Mouse (Mus musculus): ENCODE results near the gene Srsf2. TPM values are rescaled to one million over a fixed set of nuclear protein-coding genes. Genes with fewer than 3 reads are reported as not detected.

Gene Srsf2
- polyA plus RNA-seq, 1 experiment from 2014 or later: 663 TPM

DNA sequence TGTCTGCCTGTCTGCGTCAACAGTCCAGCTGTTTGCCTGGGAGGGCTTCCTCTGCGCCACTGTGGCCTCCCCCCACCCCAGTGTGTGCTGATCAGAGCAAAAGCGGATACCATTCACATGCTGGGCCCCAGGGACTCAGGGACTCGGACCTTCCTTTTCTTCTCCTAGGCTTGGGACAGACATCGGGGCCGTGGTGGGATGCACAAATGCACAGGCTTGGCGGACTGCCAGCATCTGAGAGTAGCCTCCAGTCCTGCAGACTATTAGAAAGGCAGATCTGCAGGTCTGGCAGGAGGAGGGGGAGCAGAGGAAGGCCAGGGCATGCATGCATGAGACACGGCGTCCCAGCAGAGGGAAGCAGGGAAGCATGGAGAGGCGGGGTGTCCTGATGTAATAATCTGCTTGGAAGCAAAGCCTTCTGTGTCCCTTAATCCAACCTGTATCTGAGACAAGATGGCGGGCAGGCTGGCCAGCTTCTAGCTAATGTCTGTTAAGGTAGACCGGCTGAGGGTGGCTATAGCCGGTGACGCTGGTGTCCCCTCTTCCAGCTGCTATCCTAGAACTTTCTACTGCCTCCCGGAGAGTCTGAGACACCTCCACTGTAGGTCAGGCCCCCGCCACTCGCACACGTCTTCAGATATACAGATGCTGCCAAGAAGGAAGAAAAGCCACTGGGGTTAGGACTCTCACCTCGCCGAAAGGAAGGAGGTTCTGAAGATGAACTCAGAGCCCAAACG is 39.9 kb downstream of the Srsf2 start:
- ATAC-seq (ENCODE audit: low read depth) (peak; percentile 26; the same call in 1 of the 2 replicates), DNase-seq (ENCODE audit: low spot score) (peak; percentile 87)
- 39% methylated on average over 20 of the region's 21 CpGs for WGBS
- H3K27me3 ChIP-seq (replicated peaks; ENCODE audit: control insufficient read depth, insufficient read depth, low read length): no peaks in the 10 kb centered on the region
- peak overlapping the region; percentile 94 for H3K27ac ChIP-seq (replicated peaks; ENCODE audit: low read depth, low read length)
- peak overlapping the region; percentile 53; the same call in 1 of the 2 replicates for H3K9ac ChIP-seq (ENCODE audit: low read depth, low read length)
- H3K4me2 ChIP-seq (ENCODE audit: low read depth, low read length): peak overlapping the region; percentile 38
- H3K4me3 ChIP-seq (ENCODE audit: low read depth, low read length): no peak overlapping the region
- H3K4me1 ChIP-seq (ENCODE audit: control insufficient read depth, insufficient read depth, low read length): peaks cover 48% of the 10 kb centered on the region
- H3K36me3 ChIP-seq (ENCODE audit: control insufficient read depth, insufficient read depth, low read length): no peaks in the 10 kb centered on the region
- no peaks in the 10 kb centered on the region for H3K9me3 ChIP-seq (ENCODE audit: control insufficient read depth, low read length)

DNA sequence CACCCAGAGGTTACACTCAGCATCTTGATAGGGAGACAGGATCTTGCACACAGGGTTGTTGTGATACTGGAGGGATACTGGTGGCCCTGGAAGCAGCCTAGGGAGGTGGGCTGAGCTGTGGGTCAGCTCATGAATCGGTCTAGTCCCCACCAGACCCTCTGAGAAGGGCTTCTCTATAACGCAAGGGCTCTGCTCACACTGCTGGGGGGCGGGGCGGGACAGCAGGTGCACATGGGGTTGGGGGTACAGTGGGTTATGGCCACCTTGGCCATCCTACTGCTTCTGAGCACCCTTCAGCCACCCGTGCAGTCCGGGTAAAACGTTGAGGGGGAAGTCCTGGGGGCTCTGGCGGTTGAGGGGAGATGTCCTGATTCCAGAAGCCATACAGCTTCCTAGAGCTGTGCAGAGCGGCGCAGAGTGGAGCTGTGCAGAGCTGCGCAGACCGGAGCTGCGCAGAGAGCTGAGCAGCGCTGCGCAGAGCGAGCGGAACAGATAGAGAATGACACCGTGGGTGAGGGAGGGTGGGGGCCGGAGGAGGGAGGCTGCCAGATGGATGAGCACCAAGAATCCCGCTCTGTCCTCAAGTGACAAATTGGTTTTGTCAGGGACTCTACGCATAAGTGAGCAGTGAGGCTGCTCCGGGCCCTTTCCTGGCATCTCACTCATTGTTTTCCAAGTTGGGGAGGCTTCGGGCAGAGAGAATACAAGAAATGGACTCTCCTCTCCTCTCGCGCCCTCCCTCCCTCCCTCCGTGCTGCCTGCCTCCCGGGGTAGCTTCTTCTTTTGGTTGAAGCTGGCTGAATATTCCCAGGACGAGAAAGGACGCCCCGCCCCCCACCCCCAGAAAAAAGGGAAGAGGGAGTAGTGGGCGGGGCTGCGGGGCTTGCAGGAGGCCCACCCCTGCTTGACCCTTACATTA is 41.7 kb downstream of the Srsf2 start:
- H3K36me3 ChIP-seq (ENCODE audit: control insufficient read depth, insufficient read depth, low read length): no peaks in the 10 kb centered on the region
- DNase-seq (ENCODE audit: low spot score) (peak; percentile 93), ATAC-seq (ENCODE audit: low read depth) (peak; percentile 89)
- peak overlapping the region; percentile 67 for H3K4me2 ChIP-seq (ENCODE audit: low read depth, low read length)
- H3K27ac ChIP-seq (replicated peaks; ENCODE audit: low read depth, low read length): peak overlapping the region; percentile 70
- 8% methylated on average over 31 of the region's 32 CpGs for WGBS
- peak overlapping the region; percentile 53 for H3K9ac ChIP-seq (ENCODE audit: low read depth, low read length)
- H3K27me3 ChIP-seq (replicated peaks; ENCODE audit: control insufficient read depth, insufficient read depth, low read length): no peaks in the 10 kb centered on the region
- H3K9me3 ChIP-seq (ENCODE audit: control insufficient read depth, low read length): no peaks in the 10 kb centered on the region
- peak overlapping the region; percentile 32 for H3K4me3 ChIP-seq (ENCODE audit: low read depth, low read length)
- H3K4me1 ChIP-seq (ENCODE audit: control insufficient read depth, insufficient read depth, low read length): peaks cover 53% of the 10 kb centered on the region

DNA sequence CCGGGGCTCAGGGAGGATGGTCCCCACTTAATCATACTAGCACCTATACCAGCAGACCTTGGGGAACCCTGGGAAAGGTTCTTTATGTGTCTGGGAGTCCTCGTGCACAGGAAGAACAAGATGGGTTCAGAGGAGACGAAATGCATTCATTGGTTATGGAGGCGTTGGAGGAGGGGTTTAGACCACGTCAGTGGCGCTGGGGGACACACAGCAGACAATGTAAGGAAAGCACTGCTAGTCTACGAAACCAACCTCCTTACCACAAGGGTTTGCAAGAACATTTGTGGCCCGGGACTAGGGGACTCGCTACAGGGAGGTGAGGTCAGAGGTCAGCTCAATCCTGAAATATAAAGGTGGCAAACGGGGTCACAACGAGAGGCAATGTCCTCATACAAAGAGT is 42.4 kb downstream of the Srsf2 start:
- 70% methylated on average over 11 of the region's 11 CpGs for WGBS
- Histone ChIP-seq H3K27me3 (replicated peaks; ENCODE audit: control insufficient read depth, insufficient read depth, low read length) (no peaks in the 10 kb centered on the region), H3K4me3 (ENCODE audit: low read depth, low read length) (no peak overlapping the region), H3K4me1 (ENCODE audit: control insufficient read depth, insufficient read depth, low read length) (peaks cover 49% of the 10 kb centered on the region), H3K36me3 (ENCODE audit: control insufficient read depth, insufficient read depth, low read length) (no peaks in the 10 kb centered on the region), H3K9ac (ENCODE audit: low read depth, low read length) (0 out of 2 replicates have a peak overlapping the region, but pooled peaks have one; percentile 53), H3K27ac (replicated peaks; ENCODE audit: low read depth, low read length) (no peak overlapping the region; the same call in 1 of the 2 replicates), H3K9me3 (ENCODE audit: control insufficient read depth, low read length) (no peaks in the 10 kb centered on the region), H3K4me2 (ENCODE audit: low read depth, low read length) (no peak overlapping the region)
- no peak for DNase-seq (ENCODE audit: low spot score)
- ATAC-seq (ENCODE audit: low read depth): no peak

DNA sequence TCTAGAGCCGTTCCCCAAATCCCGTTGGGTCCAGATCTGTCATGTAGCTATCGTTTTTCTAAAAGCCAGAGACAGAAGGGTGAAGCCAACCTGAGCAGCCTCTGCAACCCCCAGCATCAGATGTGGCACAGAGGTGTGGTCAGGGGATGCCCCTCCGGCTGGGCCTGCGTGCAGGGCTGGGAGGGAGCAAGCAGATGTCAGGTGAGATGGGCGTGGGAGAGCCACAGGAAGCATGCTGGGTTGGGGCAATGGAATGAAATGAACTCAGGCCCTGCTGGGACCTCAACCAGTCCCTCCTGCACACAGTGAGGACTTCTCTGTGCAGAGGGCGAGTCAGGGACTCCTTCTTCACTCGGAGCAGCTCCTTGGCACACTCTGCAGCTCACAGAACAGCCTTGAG is 43.4 kb downstream of the Srsf2 start:
- DNase-seq (ENCODE audit: low spot score): no peak
- H3K27me3 ChIP-seq (replicated peaks; ENCODE audit: control insufficient read depth, insufficient read depth, low read length): no peaks in the 10 kb centered on the region
- no peak overlapping the region for H3K4me2 ChIP-seq (ENCODE audit: low read depth, low read length)
- no peaks in the 10 kb centered on the region for H3K36me3 ChIP-seq (ENCODE audit: control insufficient read depth, insufficient read depth, low read length)
- WGBS: 84% methylated on average over 8 of the region's 8 CpGs
- no peak overlapping the region for H3K9ac ChIP-seq (ENCODE audit: low read depth, low read length)
- ATAC-seq (ENCODE audit: low read depth): no peak
- H3K27ac ChIP-seq (replicated peaks; ENCODE audit: low read depth, low read length): no peak overlapping the region
- no peaks in the 10 kb centered on the region for H3K9me3 ChIP-seq (ENCODE audit: control insufficient read depth, low read length)
- peaks cover 40% of the 10 kb centered on the region for H3K4me1 ChIP-seq (ENCODE audit: control insufficient read depth, insufficient read depth, low read length)
- no peak overlapping the region for H3K4me3 ChIP-seq (ENCODE audit: low read depth, low read length)

DNA sequence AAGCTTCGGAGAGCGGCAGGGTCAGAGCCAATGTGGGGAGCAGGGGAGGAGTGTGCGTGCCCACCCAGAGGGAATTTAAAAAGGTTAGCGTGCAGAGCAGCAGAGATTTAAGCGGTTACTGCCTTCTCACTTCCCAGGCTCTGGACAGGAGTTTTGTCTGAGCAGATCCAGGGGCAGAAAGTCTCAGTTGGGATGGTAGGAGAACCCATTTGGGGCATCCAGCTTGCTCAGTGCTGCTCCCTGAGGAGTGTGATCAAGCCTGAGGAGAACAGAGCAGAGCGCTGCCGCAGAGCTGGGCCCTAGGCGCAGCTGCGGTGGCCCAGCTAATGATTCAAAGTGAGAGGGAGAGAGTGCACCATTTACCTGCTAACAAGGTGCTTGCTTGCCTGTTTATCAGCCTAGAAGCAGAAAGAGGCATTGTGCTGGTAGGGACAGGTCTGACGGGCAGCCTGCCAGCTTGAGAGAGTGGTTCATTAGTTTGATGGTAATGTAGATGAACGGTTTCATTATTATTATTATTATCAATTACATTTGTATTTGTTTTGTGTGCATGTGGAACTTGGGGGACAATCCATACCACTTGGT is 44.0 kb downstream of the Srsf2 start:
- no peak for DNase-seq (ENCODE audit: low spot score)
- no peak overlapping the region for H3K4me2 ChIP-seq (ENCODE audit: low read depth, low read length)
- ATAC-seq (ENCODE audit: low read depth): no peak
- no peaks in the 10 kb centered on the region for H3K36me3 ChIP-seq (ENCODE audit: control insufficient read depth, insufficient read depth, low read length)
- H3K4me1 ChIP-seq (ENCODE audit: control insufficient read depth, insufficient read depth, low read length): peaks cover 34% of the 10 kb centered on the region
- no peak overlapping the region for H3K27ac ChIP-seq (replicated peaks; ENCODE audit: low read depth, low read length)
- no peaks in the 10 kb centered on the region for H3K9me3 ChIP-seq (ENCODE audit: control insufficient read depth, low read length)
- no peak overlapping the region for H3K4me3 ChIP-seq (ENCODE audit: low read depth, low read length)
- H3K9ac ChIP-seq (ENCODE audit: low read depth, low read length): no peak overlapping the region
- H3K27me3 ChIP-seq (replicated peaks; ENCODE audit: control insufficient read depth, insufficient read depth, low read length): no peaks in the 10 kb centered on the region
- 76% methylated on average over 11 of the region's 11 CpGs for WGBS

DNA sequence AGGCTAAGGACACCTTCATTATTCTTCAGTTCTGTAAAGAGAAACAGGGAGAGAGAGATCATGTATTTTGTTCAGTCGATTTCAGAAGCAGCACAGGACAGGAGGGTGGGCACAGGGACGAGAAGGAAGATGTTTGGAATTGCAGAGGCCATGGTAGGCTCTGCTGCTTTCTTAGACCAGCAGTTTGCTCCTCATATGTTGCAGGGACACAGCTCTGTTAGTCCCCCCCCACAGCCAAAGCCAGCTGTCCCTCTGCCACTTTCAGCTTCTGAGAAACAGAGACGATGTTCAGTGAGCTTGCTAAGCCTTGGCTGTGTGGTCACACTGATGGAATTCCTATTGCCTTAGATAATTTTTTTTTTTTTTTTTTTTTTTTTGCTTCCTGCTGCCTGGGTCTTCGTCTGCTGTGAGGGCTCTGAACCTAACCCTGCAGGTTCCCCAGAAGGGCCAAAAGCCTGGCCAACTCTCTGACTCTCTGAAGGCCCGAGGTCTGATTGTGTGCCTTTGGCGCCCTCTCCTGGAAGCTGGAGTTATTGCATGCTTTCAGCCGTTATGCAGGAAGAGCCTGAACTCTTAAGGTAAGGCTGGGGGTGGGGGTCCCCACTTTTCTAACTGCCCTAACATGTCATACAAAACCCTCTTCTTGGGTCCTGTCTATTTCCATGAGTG is 44.8 kb downstream of the Srsf2 start:
- Histone ChIP-seq H3K9ac (ENCODE audit: low read depth, low read length) (peak overlapping the region; percentile 40), H3K4me1 (ENCODE audit: control insufficient read depth, insufficient read depth, low read length) (peaks cover 26% of the 10 kb centered on the region), H3K4me3 (ENCODE audit: low read depth, low read length) (no peak overlapping the region), H3K27ac (replicated peaks; ENCODE audit: low read depth, low read length) (peak overlapping the region; percentile 55; the same call in 1 of the 2 replicates), H3K9me3 (ENCODE audit: control insufficient read depth, low read length) (no peaks in the 10 kb centered on the region), H3K36me3 (ENCODE audit: control insufficient read depth, insufficient read depth, low read length) (no peaks in the 10 kb centered on the region), H3K4me2 (ENCODE audit: low read depth, low read length) (no peak overlapping the region), H3K27me3 (replicated peaks; ENCODE audit: control insufficient read depth, insufficient read depth, low read length) (no peaks in the 10 kb centered on the region)
- WGBS: 27% methylated on average over 7 of the region's 7 CpGs
- ATAC-seq (ENCODE audit: low read depth) (0 out of 2 replicates have a peak, but pooled peaks have one; percentile 10), DNase-seq (ENCODE audit: low spot score) (peak; percentile 91)

DNA sequence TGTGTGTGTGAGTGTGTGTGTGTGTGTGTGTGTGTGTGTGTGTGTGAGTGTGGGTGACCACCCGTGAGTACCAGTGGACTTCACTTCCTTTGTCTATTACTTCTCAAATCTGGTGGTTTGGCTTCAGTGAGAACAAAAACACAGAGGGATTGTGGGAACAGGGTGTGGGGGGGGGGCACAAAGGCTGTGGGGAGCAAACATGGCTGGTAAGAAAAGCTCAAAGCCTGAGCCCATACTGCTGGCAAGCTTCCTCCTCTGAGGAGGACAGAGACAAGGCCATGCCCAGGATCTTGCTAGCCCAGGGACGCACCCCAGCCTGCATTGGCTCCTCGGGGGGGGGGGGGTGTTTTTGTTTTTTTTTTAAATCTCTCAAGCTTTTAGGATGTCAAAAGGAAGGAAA is 45.4 kb downstream of the Srsf2 start:
- Histone ChIP-seq H3K4me1 (ENCODE audit: control insufficient read depth, insufficient read depth, low read length) (peaks cover 20% of the 10 kb centered on the region), H3K9ac (ENCODE audit: low read depth, low read length) (peak overlapping the region; percentile 40), H3K4me3 (ENCODE audit: low read depth, low read length) (no peak overlapping the region), H3K36me3 (ENCODE audit: control insufficient read depth, insufficient read depth, low read length) (no peaks in the 10 kb centered on the region), H3K9me3 (ENCODE audit: control insufficient read depth, low read length) (no peaks in the 10 kb centered on the region), H3K27me3 (replicated peaks; ENCODE audit: control insufficient read depth, insufficient read depth, low read length) (no peaks in the 10 kb centered on the region), H3K27ac (replicated peaks; ENCODE audit: low read depth, low read length) (peak overlapping the region; percentile 55; the same call in 1 of the 2 replicates), H3K4me2 (ENCODE audit: low read depth, low read length) (no peak overlapping the region)
- 68% methylated on average over 3 of the region's 3 CpGs for WGBS
- ATAC-seq (ENCODE audit: low read depth) (no peak), DNase-seq (ENCODE audit: low spot score) (no peak)

DNA sequence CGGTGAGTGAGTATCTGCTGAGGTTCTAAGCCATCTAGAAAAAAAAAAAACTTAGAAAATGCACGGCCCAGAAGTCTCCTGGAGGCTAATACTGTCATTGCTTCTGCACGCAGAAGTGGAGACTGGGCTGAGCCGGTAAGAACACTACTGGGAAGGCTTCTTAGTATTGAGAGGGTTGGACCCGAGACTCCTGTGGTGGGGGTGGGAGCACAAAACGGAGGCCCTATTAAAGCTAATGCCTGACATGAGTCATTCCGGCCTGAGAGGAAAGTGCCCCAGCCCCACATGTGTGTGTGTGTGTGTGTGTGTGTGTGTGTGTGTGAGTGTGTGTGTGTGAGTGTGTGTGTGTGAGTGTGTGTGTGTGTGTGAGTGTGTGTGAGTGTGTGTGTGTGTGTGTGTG is 45.8 kb downstream of the Srsf2 start:
- 50% methylated on average over 7 of the region's 7 CpGs for WGBS
- DNase-seq (ENCODE audit: low spot score) (peak; percentile 24), ATAC-seq (ENCODE audit: low read depth) (no peak)
- Histone ChIP-seq H3K4me1 (ENCODE audit: control insufficient read depth, insufficient read depth, low read length) (peaks cover 17% of the 10 kb centered on the region), H3K4me2 (ENCODE audit: low read depth, low read length) (no peak overlapping the region), H3K4me3 (ENCODE audit: low read depth, low read length) (no peak overlapping the region), H3K9me3 (ENCODE audit: control insufficient read depth, low read length) (no peaks in the 10 kb centered on the region), H3K36me3 (ENCODE audit: control insufficient read depth, insufficient read depth, low read length) (no peaks in the 10 kb centered on the region), H3K27ac (replicated peaks; ENCODE audit: low read depth, low read length) (no peak overlapping the region), H3K27me3 (replicated peaks; ENCODE audit: control insufficient read depth, insufficient read depth, low read length) (no peaks in the 10 kb centered on the region), H3K9ac (ENCODE audit: low read depth, low read length) (no peak overlapping the region)
